Mouse (Mus musculus): ENCODE data around the gene Ell.
"Not testable (repeated sequence)": the region's sequence is repeated elsewhere in the genome, so short reads cannot be mapped to it uniquely, and the experiment has no call there.

The Ell gene

GRCm38 (mm10) chr8:70506328-70507026 is 32.8 kb upstream of the Ell start, which contains the start of gene Rex1bd:
Rex1bd (minus strand) TSS chr8:70506752.
- DNase-seq (ENCODE audit: low spot score in 2 of 2), result peak; percentile 87 to 92

- no peak for DNase-seq (ENCODE audit: low spot score in 2 of 2)
These were observed 32.2 kb upstream of the Ell start for GRCm38 (mm10) chr8:70507027-70507393.

- no peak for DNase-seq (ENCODE audit: low spot score in 2 of 2)
These were observed 29.8 kb upstream of the Ell start for GRCm38 (mm10) chr8:70509281-70509952.

- peak; percentile 95 to 98 for DNase-seq (ENCODE audit: low spot score in 2 of 2)
These were observed 28.9 kb upstream of the Ell start, which contains the start of gene Uba52 for GRCm38 (mm10) chr8:70510228-70510915. Uba52 (minus strand) TSS chr8:70510801.

- not testable (repeated sequence) for DNase-seq (ENCODE audit: low spot score in 2 of 2)
These were observed 28.1 kb upstream of the Ell start for GRCm38 (mm10) chr8:70511174-70511573.

- DNase-seq (ENCODE audit: low spot score in 2 of 2), result no peak
These were observed 27.5 kb upstream of the Ell start for GRCm38 (mm10) chr8:70511770-70512169.

- no peak for DNase-seq (ENCODE audit: low spot score in 2 of 2)
These were observed 26.9 kb upstream of the Ell start for GRCm38 (mm10) chr8:70512253-70512903.

GRCm38 (mm10) chr8:70513441-70513840 is 25.8 kb upstream of the Ell start:
- DNase-seq (ENCODE audit: low spot score in 2 of 2), result no peak

- DNase-seq (ENCODE audit: low spot score in 2 of 2), result no peak
These were observed 21.2 kb upstream of the Ell start for GRCm38 (mm10) chr8:70517940-70518643.

GRCm38 (mm10) chr8:70519043-70519442 is 20.2 kb upstream of the Ell start:
- DNase-seq (ENCODE audit: low spot score in 2 of 2), result no peak

- DNase-seq (ENCODE audit: low spot score in 2 of 2), result no peak
These were observed 19.7 kb upstream of the Ell start for GRCm38 (mm10) chr8:70519606-70520005.

GRCm38 (mm10) chr8:70522592-70523403 is 16.5 kb upstream of the Ell start:
- peak; percentile 92 to 95 for DNase-seq (ENCODE audit: low spot score in 2 of 2)

- DNase-seq (ENCODE audit: low spot score in 2 of 2), result no peak
These were observed 12.1 kb upstream of the Ell start for GRCm38 (mm10) chr8:70527111-70527511.

- peak; percentile 95 to 98 for DNase-seq (ENCODE audit: low spot score in 2 of 2)
These were observed 11.6 kb upstream of the Ell start, which contains the start of the genes Fkbp8 and Kxd1 for GRCm38 (mm10) chr8:70527512-70528181. Fkbp8 (plus strand) TSS chr8:70527724. Kxd1 (minus strand) TSS chr8:70527956.

GRCm38 (mm10) chr8:70528182-70528797 is 11.0 kb upstream of the Ell start:
- no peak for DNase-seq (ENCODE audit: low spot score in 2 of 2)

GRCm38 (mm10) chr8:70529299-70529698 is 10.0 kb upstream of the Ell start:
- no peak for DNase-seq (ENCODE audit: low spot score in 2 of 2)

- no peak for DNase-seq (ENCODE audit: low spot score in 2 of 2)
These were observed 9.5 kb upstream of the Ell start for GRCm38 (mm10) chr8:70529741-70530161.

GRCm38 (mm10) chr8:70530314-70530713 is 8.9 kb upstream of the Ell start:
- DNase-seq (ENCODE audit: low spot score in 2 of 2), result no peak

- no peak for DNase-seq (ENCODE audit: low spot score in 2 of 2)
These were observed 5.0 kb upstream of the Ell start for GRCm38 (mm10) chr8:70534281-70534680.

Data from frontal cortex, postnatal 10 days (tissue).